Mouse (Mus musculus) Patski (cell line): Measurements from ENCODE around the gene Hesx1. TPM values are rescaled to one million over a fixed set of nuclear protein-coding genes. Genes with fewer than 3 reads are reported as not detected.

Experiments used
- ATAC-seq: fragments of 100-300 bp; one replicate; pipeline ENCODE4 v1.8.0; 2021
- CTCF ChIA-PET: fragments of 350-600 bp; sonication (Branson Sonifier 250); formaldehyde crosslinking; loops from one replicate; lab custom pipeline; 2022; ENCODE audit warnings: inconsistent platforms; lab: Charles Lee
- POLR2A ChIA-PET: fragments of 350-600 bp; sonication (Branson Sonifier 250); formaldehyde crosslinking; loops from one replicate; lab custom pipeline; 2022; ENCODE audit warnings: antibody characterized with exemption, inconsistent platforms; lab: Charles Lee
- DNase-seq: peaks from one replicate; pipeline ENCODE4 v3.0.0-alpha.2; 2011; ENCODE audit warnings: low read depth, low spot score
- H3K27me3 ChIP-seq: fragments of 371-371 bp; one replicate; pipeline ENCODE4 v1.5.1; 2021
- CTCF ChIP-seq: fragments of 100-300 bp; IDR thresholded peaks from one replicate; pipeline ENCODE4 v1.5.1; 2021
- in situ Hi-C: fragments of 300-500 bp; cut with MboI; formaldehyde crosslinking; loops from 3 replicates; pipeline ENCODE4 v1.11.1; 2018; ENCODE audit warnings: low pct_unique_long_range_greater_than_20kb, mixed read lengths
- polyA plus RNA-seq: library from polyadenylated mRNA; unstranded; gene quantifications from one replicate; pipeline ENCODE4 v1.2.3, GENCODE M21; 2021

Gene Hesx1
- polyA plus RNA-seq, 1 experiment from 2014 or later, result not detected

DNA sequence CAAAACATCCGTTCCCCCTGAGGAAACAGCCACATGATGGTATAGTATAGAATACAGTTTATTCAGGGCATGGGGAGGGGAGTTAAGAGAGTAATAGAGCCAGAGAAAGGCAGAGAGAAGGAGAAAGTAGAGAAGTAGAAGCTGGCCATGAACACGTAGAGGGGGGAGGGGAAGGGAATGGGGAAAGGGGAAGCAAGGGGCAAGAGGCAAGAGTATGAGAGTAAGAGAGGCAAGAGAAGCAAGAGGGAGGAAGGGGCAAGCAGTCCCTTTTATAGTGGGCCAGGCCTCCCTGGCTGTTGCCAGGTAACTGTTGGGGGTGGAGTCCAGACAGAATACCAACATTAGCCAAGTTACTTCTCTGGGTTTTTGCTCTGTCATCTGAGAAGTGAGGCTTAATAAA lies 16.7 kb upstream of the Hesx1 start:
- no peak for TF ChIP-seq CTCF
- ATAC-seq (no peak), DNase-seq (no peak)
- no peaks in the 10 kb centered on the region for H3K27me3 ChIP-seq
- POLR2A ChIA-PET, result no interaction called here
- CTCF ChIA-PET, result no interaction called here
- in situ Hi-C loops, result no loop called here

DNA sequence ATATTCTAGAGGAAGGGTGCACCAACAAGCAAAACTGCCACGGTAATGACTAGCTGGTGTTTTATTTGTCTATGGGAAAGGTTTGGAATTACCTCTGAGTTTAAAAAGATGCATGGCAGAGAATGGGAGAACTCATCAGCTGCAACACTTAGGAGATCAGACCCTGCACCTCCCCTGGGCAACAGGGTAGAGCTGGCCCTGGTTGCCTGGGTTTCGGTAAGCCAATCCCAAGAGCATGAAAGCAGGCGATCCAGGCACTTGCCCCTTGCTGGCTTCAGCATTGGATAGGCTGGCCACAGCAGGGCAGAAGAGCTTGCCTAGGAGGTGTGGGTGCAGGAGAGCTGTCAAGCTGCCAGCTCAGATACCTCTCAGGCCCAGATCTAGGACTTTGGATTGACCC lies 14.4 kb upstream of the Hesx1 start:
- no peak for TF ChIP-seq CTCF
- CTCF ChIA-PET, result interaction anchor here (1.6 kb wide), 1 partner anchor 50 kb away, joined by 6 read pairs; no protein-coding TSS in a partner anchor
- H3K27me3 ChIP-seq, result no peaks in the 10 kb centered on the region
- no peak for ATAC-seq
- no peak for DNase-seq
- in situ Hi-C loops, result no loop called here
- POLR2A ChIA-PET, result no interaction called here

DNA sequence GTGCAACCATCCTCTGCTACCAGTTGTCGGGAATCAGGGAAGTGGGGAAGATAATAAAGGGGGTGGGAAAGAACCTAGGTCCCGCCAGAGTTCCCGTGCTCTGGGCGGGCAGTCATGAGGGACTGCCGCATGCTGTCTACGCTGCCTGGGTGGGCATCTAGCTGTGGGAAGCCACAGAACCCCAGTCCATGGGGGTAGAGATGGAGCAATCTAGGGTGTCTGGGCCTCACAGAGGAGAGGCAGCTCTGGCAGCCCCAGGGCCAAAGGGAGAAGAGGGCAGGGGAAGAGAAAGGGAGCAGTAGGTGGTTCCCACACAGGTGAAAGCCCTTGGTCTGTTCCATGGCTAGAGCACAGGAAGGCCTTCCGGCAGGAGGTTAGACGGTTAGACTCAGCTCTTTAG lies 13.2 kb upstream of the Hesx1 start:
- DNase-seq (no peak), ATAC-seq (no peak)
- TF ChIP-seq CTCF, result no peak
- in situ Hi-C loops, result no loop called here
- ChIA-PET POLR2A (no interaction called here), CTCF (interaction anchor here (2.0 kb wide), 1 partner anchor 50 kb away, joined by 6 read pairs; no protein-coding TSS in a partner anchor)
- no peaks in the 10 kb centered on the region for H3K27me3 ChIP-seq

DNA sequence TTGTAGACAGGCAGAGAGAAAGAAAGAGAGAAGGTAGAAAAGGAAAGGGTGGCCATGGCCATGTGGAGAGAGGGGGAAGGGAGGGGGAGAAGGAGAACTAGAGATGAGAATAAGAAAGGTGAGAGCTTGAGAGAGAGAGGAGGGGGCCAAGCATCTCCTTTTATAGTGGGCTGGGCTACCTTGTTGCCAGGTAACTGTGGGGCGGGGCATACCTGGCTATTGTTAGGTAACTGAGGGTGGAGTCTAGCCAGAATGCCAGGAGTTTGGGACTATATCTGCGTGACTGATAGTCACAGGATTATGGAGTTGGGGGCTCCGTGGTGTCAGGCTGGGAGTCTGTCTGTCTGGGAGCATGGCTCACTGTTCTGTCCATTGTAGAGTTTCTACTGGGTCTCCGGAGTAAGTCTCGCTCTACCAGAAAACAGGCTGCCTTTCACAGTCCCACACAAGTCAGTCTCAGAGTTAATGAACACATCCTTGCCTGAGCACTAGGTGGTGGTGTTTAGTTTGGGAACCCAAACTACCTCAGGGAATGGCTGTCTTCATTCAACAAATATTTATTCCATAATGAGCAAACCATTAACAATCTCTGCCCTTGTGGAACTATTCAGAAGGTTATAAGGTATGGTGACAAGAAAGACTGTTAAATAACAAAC lies 12.6 kb upstream of the Hesx1 start:
- H3K27me3 ChIP-seq, result no peaks in the 10 kb centered on the region
- CTCF ChIA-PET, result interaction anchor here (2.0 kb wide), 1 partner anchor 49 kb away, joined by 6 read pairs; no protein-coding TSS in a partner anchor
- TF ChIP-seq CTCF, result peak; percentile 67
- in situ Hi-C loops, result no loop called here
- POLR2A ChIA-PET, result no interaction called here
- DNase-seq (peak; percentile 24), ATAC-seq (peak; percentile 87)

DNA sequence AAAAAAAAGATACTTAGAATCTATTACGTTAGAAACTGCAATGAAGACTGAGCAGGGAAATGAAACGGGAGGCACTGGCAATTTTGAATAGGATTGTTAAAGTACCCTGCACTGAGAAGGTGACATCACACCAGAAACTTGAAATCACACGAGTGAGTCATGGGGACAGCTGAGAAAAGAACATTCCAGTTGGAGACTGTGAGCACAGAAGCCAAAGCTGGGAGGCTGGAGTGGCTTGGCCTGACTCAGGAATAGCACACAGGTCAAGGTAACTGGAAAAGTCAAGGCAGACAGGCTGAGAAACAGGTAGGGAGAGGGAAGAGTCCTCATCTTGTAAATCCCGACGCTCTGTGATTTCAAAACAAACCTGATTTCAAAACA lies 12.1 kb upstream of the Hesx1 start:
- H3K27me3 ChIP-seq, result no peaks in the 10 kb centered on the region
- POLR2A ChIA-PET, result no interaction called here
- TF ChIP-seq CTCF, result no peak

DNA sequence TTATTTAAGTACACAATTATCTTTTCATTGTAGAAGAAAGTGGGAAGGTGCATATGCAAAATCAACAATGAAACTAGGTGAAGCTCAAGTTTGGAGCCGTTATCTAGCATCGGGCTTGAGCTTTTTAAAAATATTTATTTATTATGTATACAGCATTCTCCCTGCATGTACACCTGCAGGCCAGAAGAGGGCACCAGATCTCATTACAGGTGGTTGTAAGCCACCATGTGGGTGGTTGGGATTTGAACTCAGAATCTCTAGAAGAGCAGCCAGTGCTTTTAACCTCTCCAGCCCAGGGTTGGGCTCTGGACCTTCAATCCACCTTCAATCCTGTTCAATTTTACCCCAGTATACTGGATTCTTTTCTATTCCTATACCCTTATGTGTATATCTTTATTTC lies 5.5 kb upstream of the Hesx1 start:
- POLR2A ChIA-PET, result no interaction called here
- peak; percentile 83 for TF ChIP-seq CTCF
- ATAC-seq (no peak), DNase-seq (no peak)
- CTCF ChIA-PET, result interaction anchor here (1.1 to 2.0 kb wide), 4 partner anchors 37 to 108 kb away, joined by 3 to 8 read pairs (median 5); no protein-coding TSS in a partner anchor
- in situ Hi-C loops, result loop anchor here (5.0 kb wide), 1 partner anchor 34 kb away; no protein-coding TSS in a partner anchor
- H3K27me3 ChIP-seq, result no peaks in the 10 kb centered on the region

More for the DNA sequence above, 12.1 kb upstream of the Hesx1 start:
- CTCF ChIA-PET, result interaction anchor here (2.0 kb wide), 1 partner anchor 48 kb away, joined by 6 read pairs; no protein-coding TSS in a partner anchor
- no peak for DNase-seq
- in situ Hi-C loops, result no loop called here
- ATAC-seq, result peak; percentile 90

DNA sequence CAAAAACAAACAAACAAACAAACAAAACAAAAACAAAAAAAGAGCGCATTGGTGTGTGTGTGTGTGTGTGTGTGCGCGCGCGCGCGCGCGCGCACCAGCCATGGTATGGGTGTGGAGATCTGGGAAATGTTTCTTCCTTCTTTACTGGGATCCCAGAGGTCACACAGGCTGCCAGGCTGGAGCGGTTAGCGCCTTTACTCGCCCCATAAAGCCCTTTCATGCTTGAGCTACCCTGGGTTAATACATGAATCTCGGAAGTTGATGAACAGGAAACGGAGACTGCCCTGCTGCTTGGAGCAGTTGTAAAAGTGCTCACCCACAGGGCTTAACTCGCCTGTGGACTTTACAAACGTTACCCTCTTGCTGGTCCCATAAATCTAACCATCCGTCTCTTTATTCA lies 2.6 kb upstream of the Hesx1 start:
- in situ Hi-C loops, result no loop called here
- peaks cover under 1% of the 10 kb centered on the region for H3K27me3 ChIP-seq
- POLR2A ChIA-PET, result interaction anchor here (0.6 kb wide), 1 partner anchor 389 kb away, joined by 3 read pairs; no protein-coding TSS in a partner anchor
- CTCF ChIA-PET, result no interaction called here
- DNase-seq (no peak), ATAC-seq (no peak)
- no peak for TF ChIP-seq CTCF

DNA sequence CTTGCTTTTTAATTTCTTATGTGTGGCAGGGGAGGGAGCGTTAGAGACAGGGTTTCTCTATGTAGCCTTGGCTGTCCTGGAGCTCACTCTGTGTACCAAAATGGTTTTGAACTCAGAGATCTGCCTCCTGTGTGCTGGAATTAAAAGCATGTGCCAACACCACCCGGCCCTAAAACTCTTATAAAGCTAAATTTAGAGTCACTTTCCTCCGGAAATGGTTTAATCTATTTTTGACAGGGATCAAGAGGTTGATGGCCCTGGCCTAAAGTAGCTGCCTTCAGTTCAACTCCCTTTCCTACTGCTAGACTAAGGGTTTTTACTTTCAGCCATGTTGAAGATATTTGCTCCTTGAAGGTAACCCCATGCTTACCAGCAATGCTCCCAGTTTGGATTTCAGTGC lies 789 bp upstream of the Hesx1 start:
- ChIA-PET POLR2A (no interaction called here), CTCF (interaction anchor here (1.0 kb wide), 1 partner anchor 36 kb away, joined by 3 read pairs; no protein-coding TSS in a partner anchor)
- H3K27me3 ChIP-seq, result peaks cover 3% of the 10 kb centered on the region
- in situ Hi-C loops, result no loop called here
- ATAC-seq (no peak), DNase-seq (no peak)
- TF ChIP-seq CTCF, result no peak

DNA sequence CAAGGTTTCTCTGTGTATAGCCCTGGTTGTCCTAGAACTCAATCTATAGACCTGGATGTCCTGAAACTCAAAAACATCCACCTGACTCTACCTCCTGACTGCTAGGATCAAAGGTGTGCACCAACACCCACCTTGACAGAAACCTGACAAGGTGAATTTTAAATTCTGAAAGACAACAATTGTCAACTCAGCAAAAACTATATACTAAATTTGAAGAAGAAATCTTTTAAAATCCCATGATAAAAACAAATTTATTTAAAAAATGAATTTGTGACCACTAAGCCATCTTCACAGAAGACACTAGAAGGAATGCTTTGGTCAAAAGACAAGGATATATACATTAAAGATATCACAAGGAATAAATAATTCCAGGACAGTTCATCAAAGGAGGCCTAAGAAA lies 2.0 kb downstream of the Hesx1 start:
- ChIA-PET CTCF (no interaction called here), POLR2A (no interaction called here)
- peaks cover 11% of the 10 kb centered on the region for H3K27me3 ChIP-seq
- TF ChIP-seq CTCF, result no peak
- in situ Hi-C loops, result no loop called here
- ATAC-seq (no peak), DNase-seq (no peak)

DNA sequence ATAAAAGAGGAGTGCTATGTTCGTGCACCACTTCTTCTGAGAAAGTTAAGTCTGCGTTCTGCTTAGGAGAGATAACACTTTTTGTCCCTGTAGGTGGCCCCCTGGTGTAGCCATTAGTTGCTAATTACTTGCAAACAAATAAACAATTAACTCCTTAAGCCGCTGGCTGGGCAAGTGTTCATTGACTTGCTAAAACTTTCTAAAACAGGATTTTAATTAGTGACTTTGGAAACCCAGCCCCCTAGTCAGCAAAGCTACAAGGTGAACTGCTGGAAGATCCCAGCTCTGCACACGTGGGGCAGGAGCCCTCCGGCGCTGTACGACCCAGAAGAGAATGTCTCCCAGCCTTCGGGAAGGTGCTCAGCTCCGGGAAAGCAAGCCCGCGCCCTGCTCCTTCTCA lies 6.2 kb downstream of the Hesx1 start:
- ATAC-seq (no peak), DNase-seq (no peak)
- CTCF ChIA-PET, result no interaction called here
- peaks cover 21% of the 10 kb centered on the region for H3K27me3 ChIP-seq
- in situ Hi-C loops, result no loop called here
- no peak for TF ChIP-seq CTCF
- POLR2A ChIA-PET, result no interaction called here

DNA sequence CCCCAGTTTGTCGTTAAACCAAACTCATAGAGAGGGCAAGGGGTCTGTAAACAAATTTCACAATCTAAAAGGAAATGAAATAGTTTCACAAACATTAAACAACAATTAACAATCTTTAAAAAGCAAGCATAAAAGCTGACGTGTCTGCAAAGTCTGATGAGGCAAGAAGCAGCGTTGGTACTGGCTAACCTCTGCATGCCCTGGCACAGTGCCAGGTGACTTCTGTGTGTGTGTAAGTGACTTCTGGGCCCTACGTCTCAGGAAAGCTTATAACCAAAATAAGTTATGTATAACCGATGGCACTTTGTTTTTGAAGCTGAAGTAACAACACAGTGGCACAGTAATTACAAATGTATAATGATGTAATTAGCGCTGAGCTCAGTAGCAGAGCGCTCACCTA lies 10.7 kb downstream of the Hesx1 start:
- in situ Hi-C loops, result no loop called here
- peaks cover 12% of the 10 kb centered on the region for H3K27me3 ChIP-seq
- no peak for ATAC-seq
- TF ChIP-seq CTCF, result no peak
- no peak for DNase-seq
- CTCF ChIA-PET, result interaction anchor here (2.1 kb wide), 1 partner anchor 26 kb away, joined by 7 read pairs; no protein-coding TSS in a partner anchor
- POLR2A ChIA-PET, result interaction anchor here (0.7 kb wide), 1 partner anchor 137 kb away, joined by 3 read pairs; no protein-coding TSS in a partner anchor
